Mouse (Mus musculus) cerebellum, adult 2 months (tissue): ENCODE measurements around the gene Cers2.
"Not testable (repeated sequence)": the region's sequence is repeated elsewhere in the genome, so short reads cannot be mapped to it uniquely, and the experiment has no call there.

ENCODE experiments used
- CTCF ChIP-seq: fragments of 200-500 bp; IDR thresholded peaks from 2 replicates; pipeline ENCODE4 v1.5.1; 2011; ENCODE audit warnings: low read depth, mild to moderate bottlenecking, control low read depth, low read length, moderate library complexity, borderline replicate concordance; ENCODE audit not compliant: insufficient read depth
- POLR2A ChIP-seq: fragments of 200-500 bp; IDR thresholded peaks from 2 replicates; pipeline ENCODE4 v1.6.1; 2011; ENCODE audit warnings: low read length, control low read depth, borderline replicate concordance; ENCODE audit not compliant: insufficient read depth

DNA sequence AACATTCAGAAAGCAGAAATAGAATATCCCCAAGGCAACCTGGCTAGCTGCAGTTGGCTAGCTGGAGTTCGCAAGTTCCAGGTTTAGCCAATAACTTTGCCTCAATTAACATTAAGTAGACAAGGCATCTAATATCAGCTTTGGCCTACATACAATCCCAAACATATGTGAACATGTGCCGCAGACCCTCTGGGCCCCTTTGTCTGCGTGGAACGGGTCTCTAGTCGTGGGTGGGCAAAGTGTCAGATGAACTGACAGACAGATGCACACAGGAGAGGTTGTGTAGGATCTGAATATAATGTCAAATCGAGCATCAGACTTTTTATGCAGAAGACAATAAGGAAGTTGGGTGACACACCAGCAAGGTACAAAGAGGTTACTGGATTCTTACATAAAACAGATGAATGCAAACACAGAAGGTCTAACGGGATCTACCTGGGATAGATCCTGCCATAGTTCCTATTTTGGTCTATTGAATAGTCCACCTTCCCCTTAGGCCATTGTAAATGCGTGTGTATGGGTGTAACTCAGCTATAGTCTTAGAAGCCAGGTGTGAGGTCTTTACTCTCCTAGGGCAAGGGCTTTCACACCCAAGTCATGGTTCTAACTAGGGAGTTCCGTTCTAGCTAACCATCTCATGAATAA is 28.9 kb downstream of the Cers2 start:
- TF ChIP-seq CTCF, POLR2A: not testable (repeated sequence)
